Mouse (Mus musculus) limb, embryonic 15.5 days (tissue): ENCODE data around the gene Cped1. TPM values are rescaled to one million over a fixed set of nuclear protein-coding genes. Genes with fewer than 3 reads are reported as not detected.

ENCODE experiments used
- ATAC-seq: fragments of 200-750 bp; cut with Nextera tagmentation; 2 replicates; pipeline ENCODE4 v1.8.0; 2017; ENCODE audit warnings: low read depth, moderate TSS enrichment; ENCODE audit not compliant: insufficient number of reproducible peaks, low FRiP score, low TSS enrichment
- H3K27ac ChIP-seq: fragments of 300-500 bp; sonication (generic); 2 replicates; pipeline ENCODE4 v1.5.1; 2015; ENCODE audit warnings: moderate library complexity, mild to moderate bottlenecking, inconsistent platforms
- H3K27me3 ChIP-seq: fragments of 300-500 bp; sonication (generic); 2 replicates; pipeline ENCODE4 v1.6.1; 2015; ENCODE audit warnings: inconsistent platforms
- H3K36me3 ChIP-seq: fragments of 300-500 bp; sonication (generic); 2 replicates; pipeline ENCODE4 v1.6.1; 2015; ENCODE audit warnings: inconsistent platforms
- H3K4me1 ChIP-seq: fragments of 300-500 bp; sonication (generic); 2 replicates; pipeline ENCODE4 v1.6.1; 2015; ENCODE audit warnings: inconsistent platforms
- H3K4me2 ChIP-seq: fragments of 300-500 bp; sonication (generic); 2 replicates; pipeline ENCODE4 v1.6.1; 2015; ENCODE audit warnings: mild to moderate bottlenecking, inconsistent platforms
- H3K4me3 ChIP-seq: fragments of 300-500 bp; sonication (generic); 2 replicates; pipeline ENCODE4 v1.5.1; 2015; ENCODE audit warnings: mild to moderate bottlenecking, inconsistent platforms
- H3K9ac ChIP-seq: fragments of 300-500 bp; sonication (generic); 2 replicates; pipeline ENCODE4 v1.6.1; 2015; ENCODE audit warnings: inconsistent platforms
- H3K9me3 ChIP-seq: fragments of 300-500 bp; sonication (generic); 2 replicates; pipeline ENCODE4 v1.6.1; 2016; ENCODE audit warnings: inconsistent platforms
- WGBS: fragments of 180-500 bp; shearing (Covaris S2); methylation state at CpG from one replicate; pipeline ENCODE4 v1.1.7; 2015; 5-methylcytosine and 5-hydroxymethylcytosine counted together
- polyA plus RNA-seq: library from polyadenylated mRNA; unstranded; fragments of >200 nt; fragmentation: Nextera tagmentation; extraction: Ambion mirVana; gene quantifications from 2 replicates; pipeline ENCODE4 v1.2.1, GENCODE M21; 2015

Gene Cped1
- polyA plus RNA-seq, 1 experiment from 2014 or later = 43.1 TPM

DNA sequence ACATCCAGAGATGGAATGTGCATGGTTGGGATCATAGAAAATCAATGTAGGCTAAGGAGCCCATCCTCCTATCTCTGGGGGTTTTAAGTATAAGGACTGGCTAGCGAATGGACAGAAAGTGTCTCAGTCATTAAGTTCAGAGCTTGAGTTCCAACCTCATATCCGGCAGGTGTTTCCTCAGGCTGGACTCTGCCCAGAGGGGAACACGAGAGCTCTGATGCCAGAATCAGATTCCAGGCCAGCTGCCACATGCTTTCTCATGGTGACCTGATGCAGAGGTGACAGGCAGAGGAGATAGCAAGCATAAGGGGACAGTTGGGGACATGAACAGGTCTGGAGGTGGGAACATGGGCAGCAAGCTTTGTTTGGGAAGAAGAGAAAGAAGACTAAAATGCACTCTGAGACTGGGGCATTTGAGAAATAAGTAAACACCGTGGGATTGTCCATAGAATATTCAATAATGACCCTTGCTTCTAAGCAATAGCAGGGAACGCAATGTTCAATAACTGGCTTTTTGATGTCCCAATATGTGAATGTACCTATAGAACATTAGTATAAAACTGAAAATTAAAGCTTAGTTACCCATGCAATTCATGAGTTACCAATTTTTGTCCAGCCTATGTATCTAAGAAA, 15.7 kb downstream of the Cped1 start:
- Histone ChIP-seq H3K27me3 (no peaks in the 10 kb centered on the region), H3K9ac (no peak overlapping the region), H3K4me1 (peaks cover 47% of the 10 kb centered on the region), H3K4me3 (no peak overlapping the region), H3K9me3 (no peaks in the 10 kb centered on the region), H3K4me2 (no peak overlapping the region), H3K27ac (no peak overlapping the region), H3K36me3 (no peaks in the 10 kb centered on the region)
- no peak for ATAC-seq
- WGBS = 65% methylated on average over 5 of the region's 5 CpGs

- Histone ChIP-seq H3K9me3 (no peaks in the 10 kb centered on the region), H3K4me2 (no peak overlapping the region), H3K4me3 (no peak overlapping the region), H3K9ac (no peak overlapping the region), H3K36me3 (no peaks in the 10 kb centered on the region), H3K27me3 (no peaks in the 10 kb centered on the region), H3K4me1 (peaks cover 45% of the 10 kb centered on the region), H3K27ac (peak overlapping the region; percentile 47)
- WGBS = 59% methylated on average over 17 of the region's 17 CpGs
- ATAC-seq = no peak
Observed at GRCm38 (mm10) chr6:22002521-22003199, 16.9 kb downstream of the Cped1 start.

DNA sequence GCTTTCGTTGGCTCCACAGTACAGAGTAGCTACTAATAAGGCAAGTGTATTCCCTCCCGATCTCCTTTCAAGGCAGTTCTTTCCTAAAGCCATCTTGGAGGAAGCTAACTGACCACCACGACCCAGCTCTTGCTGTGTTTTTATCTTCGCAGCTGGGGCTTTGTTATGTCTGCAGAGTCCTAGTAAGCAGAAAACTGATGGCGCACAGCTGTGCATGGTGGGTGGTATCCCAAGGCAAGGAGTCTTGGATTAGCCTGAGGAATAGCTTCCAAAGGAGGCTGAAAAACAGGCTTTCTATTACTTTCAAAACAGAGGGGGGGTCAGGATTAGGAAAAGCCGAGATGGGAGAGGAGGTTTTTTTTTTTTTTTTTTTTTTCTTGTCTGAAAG, 17.5 kb downstream of the Cped1 start:
- H3K9ac ChIP-seq = no peak overlapping the region
- H3K4me3 ChIP-seq = no peak overlapping the region
- WGBS = 21% methylated on average over 6 of the region's 6 CpGs
- H3K4me2 ChIP-seq = no peak overlapping the region
- no peaks in the 10 kb centered on the region for H3K27me3 ChIP-seq
- ATAC-seq = peak; percentile 40; the same call in 1 of the 2 replicates
- H3K27ac ChIP-seq = peak overlapping the region; percentile 47
- H3K9me3 ChIP-seq = no peaks in the 10 kb centered on the region
- no peaks in the 10 kb centered on the region for H3K36me3 ChIP-seq
- peaks cover 45% of the 10 kb centered on the region for H3K4me1 ChIP-seq

- Histone ChIP-seq H3K4me2 (no peak overlapping the region), H3K27me3 (no peaks in the 10 kb centered on the region), H3K9ac (no peak overlapping the region), H3K4me3 (no peak overlapping the region), H3K9me3 (no peaks in the 10 kb centered on the region), H3K27ac (no peak overlapping the region; the same call in 1 of the 2 replicates), H3K4me1 (peaks cover 36% of the 10 kb centered on the region), H3K36me3 (peaks cover 3% of the 10 kb centered on the region; the same call in 1 of the 2 replicates)
- WGBS = 83% methylated on average over 10 of the region's 10 CpGs
- no peak for ATAC-seq
Observed at GRCm38 (mm10) chr6:22003959-22004543, 18.3 kb downstream of the Cped1 start.

DNA sequence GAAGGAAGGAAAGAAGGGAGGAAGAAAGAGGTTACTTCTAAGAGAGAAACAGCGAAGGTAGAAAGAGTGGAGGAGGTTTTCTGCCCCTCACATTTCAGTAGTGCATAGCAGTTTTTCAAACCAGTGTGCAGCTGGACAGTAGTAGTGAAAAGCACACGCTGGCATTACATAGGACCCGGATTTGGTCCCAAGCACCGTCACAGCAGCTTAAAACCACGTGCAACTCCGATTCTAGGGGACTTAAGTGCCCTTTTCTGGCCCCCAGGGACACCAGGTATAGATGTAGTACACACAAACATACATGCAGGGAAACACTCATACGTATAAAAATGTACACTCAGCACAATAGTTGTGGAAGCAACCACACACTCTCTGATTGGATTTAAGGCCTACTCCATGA, 22.6 kb downstream of the Cped1 start:
- Histone ChIP-seq H3K27me3 (no peaks in the 10 kb centered on the region), H3K9me3 (no peaks in the 10 kb centered on the region), H3K4me2 (no peak overlapping the region), H3K9ac (no peak overlapping the region), H3K4me1 (peaks cover 9% of the 10 kb centered on the region; the same call in 1 of the 2 replicates), H3K27ac (no peak overlapping the region), H3K36me3 (peaks cover 3% of the 10 kb centered on the region; the same call in 1 of the 2 replicates), H3K4me3 (no peak overlapping the region)
- ATAC-seq = no peak
- WGBS = 94% methylated on average over 7 of the region's 7 CpGs

- no peak overlapping the region for H3K4me3 ChIP-seq
- peaks cover 6% of the 10 kb centered on the region; the same call in 1 of the 2 replicates for H3K4me1 ChIP-seq
- no peaks in the 10 kb centered on the region for H3K27me3 ChIP-seq
- no peak overlapping the region for H3K4me2 ChIP-seq
- H3K36me3 ChIP-seq = peaks cover 6% of the 10 kb centered on the region; the same call in 1 of the 2 replicates
- H3K9me3 ChIP-seq = no peaks in the 10 kb centered on the region
- ATAC-seq = no peak
- 69% methylated on average over 12 of the region's 12 CpGs for WGBS
- no peak overlapping the region for H3K27ac ChIP-seq
- no peak overlapping the region for H3K9ac ChIP-seq
Observed at GRCm38 (mm10) chr6:22010258-22010657, 24.5 kb downstream of the Cped1 start.

- Histone ChIP-seq H3K27me3 (no peaks in the 10 kb centered on the region), H3K4me3 (no peak overlapping the region), H3K4me2 (no peak overlapping the region), H3K36me3 (peaks cover 6% of the 10 kb centered on the region; the same call in 1 of the 2 replicates), H3K9me3 (no peaks in the 10 kb centered on the region), H3K27ac (no peak overlapping the region), H3K9ac (no peak overlapping the region), H3K4me1 (peaks cover 6% of the 10 kb centered on the region; the same call in 1 of the 2 replicates)
- 86% methylated on average over 11 of the region's 11 CpGs for WGBS
- ATAC-seq = no peak
Observed at GRCm38 (mm10) chr6:22010761-22011281, 25.1 kb downstream of the Cped1 start.

DNA sequence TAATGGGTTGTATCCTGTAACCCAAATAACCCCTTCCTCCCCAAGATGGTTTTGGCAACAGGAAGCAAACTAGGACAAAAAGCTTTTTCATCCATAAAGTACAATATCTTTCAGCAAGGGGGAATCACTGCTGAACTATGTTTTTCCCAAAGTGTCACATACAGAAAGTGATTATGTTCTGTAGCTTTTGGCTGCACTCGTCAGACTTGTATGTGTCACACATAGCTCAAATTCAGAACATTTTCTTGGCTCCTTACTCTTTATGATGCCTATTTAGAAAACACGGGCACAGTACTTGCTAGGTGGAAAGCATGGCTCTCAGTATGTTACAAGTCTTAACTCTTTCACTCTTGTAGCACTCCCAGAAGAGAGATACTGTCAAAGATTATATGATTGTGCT, 25.8 kb downstream of the Cped1 start:
- no peak for ATAC-seq
- H3K27me3 ChIP-seq = no peaks in the 10 kb centered on the region
- H3K4me1 ChIP-seq = peaks cover 6% of the 10 kb centered on the region; the same call in 1 of the 2 replicates
- H3K27ac ChIP-seq = no peak overlapping the region
- no peak overlapping the region for H3K9ac ChIP-seq
- peaks cover 6% of the 10 kb centered on the region; the same call in 1 of the 2 replicates for H3K36me3 ChIP-seq
- 32% methylated on average over 2 of the region's 2 CpGs for WGBS
- H3K4me2 ChIP-seq = no peak overlapping the region
- H3K4me3 ChIP-seq = no peak overlapping the region
- no peaks in the 10 kb centered on the region for H3K9me3 ChIP-seq

DNA sequence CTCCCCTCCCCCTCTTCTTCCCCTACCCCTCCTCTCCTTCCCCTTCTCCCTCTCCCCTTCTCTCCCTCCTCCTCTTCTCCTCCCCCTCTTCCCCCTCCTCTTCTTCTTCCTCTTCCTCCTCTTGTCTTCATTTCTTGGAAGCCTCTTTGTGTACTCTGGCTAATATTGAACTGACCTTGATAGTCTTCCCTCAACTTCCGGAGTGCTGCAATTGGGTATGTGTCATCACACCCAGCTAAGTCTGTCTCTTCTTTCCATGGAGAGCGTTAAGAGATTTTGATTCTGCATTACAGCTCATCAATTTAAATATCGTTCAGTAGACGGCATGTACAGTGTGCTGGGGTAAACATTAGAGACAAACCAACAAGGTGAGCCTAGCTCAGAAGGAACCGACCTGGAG, 26.4 kb downstream of the Cped1 start:
- no peaks in the 10 kb centered on the region for H3K9me3 ChIP-seq
- no peak overlapping the region for H3K9ac ChIP-seq
- no peak overlapping the region for H3K4me3 ChIP-seq
- H3K27ac ChIP-seq = no peak overlapping the region
- H3K27me3 ChIP-seq = no peaks in the 10 kb centered on the region
- peaks cover 6% of the 10 kb centered on the region; the same call in 1 of the 2 replicates for H3K4me1 ChIP-seq
- H3K36me3 ChIP-seq = peaks cover 6% of the 10 kb centered on the region; the same call in 1 of the 2 replicates
- no peak overlapping the region for H3K4me2 ChIP-seq
- WGBS = 69% methylated on average over 5 of the region's 5 CpGs
- ATAC-seq = no peak

GRCm38 (mm10) chr6:22012501-22012900, 26.8 kb downstream of the Cped1 start:
- Histone ChIP-seq H3K4me3 (no peak overlapping the region), H3K27me3 (no peaks in the 10 kb centered on the region), H3K9ac (no peak overlapping the region), H3K9me3 (no peaks in the 10 kb centered on the region), H3K4me2 (no peak overlapping the region), H3K27ac (no peak overlapping the region), H3K4me1 (peaks cover 6% of the 10 kb centered on the region; the same call in 1 of the 2 replicates), H3K36me3 (peaks cover 6% of the 10 kb centered on the region; the same call in 1 of the 2 replicates)
- no peak for ATAC-seq
- 69% methylated on average over 5 of the region's 5 CpGs for WGBS

GRCm38 (mm10) chr6:22013394-22013793, 27.7 kb downstream of the Cped1 start:
- H3K4me2 ChIP-seq = no peak overlapping the region
- H3K9ac ChIP-seq = no peak overlapping the region
- H3K4me3 ChIP-seq = no peak overlapping the region
- H3K9me3 ChIP-seq = no peaks in the 10 kb centered on the region
- H3K36me3 ChIP-seq = peaks cover 6% of the 10 kb centered on the region; the same call in 1 of the 2 replicates
- H3K27ac ChIP-seq = no peak overlapping the region
- WGBS = 90% methylated on average over 3 of the region's 3 CpGs
- ATAC-seq = no peak
- H3K27me3 ChIP-seq = no peaks in the 10 kb centered on the region
- H3K4me1 ChIP-seq = peaks cover 2% of the 10 kb centered on the region; the same call in 1 of the 2 replicates
